Mouse (Mus musculus) liver, postnatal 0 days (tissue): ENCODE data around the gene 4933428G20Rik.

Source experiments
- CTCF ChIP-seq: sonication (generic); IDR thresholded peaks from 2 replicates; pipeline ENCODE4 v1.5.1; 2016; ENCODE audit warnings: antibody characterized with exemption, low read depth
- EP300 ChIP-seq: IDR thresholded peaks from 2 replicates; pipeline ENCODE4 v1.6.1; 2016; ENCODE audit warnings: antibody characterized with exemption, low read depth, mild to moderate bottlenecking

- TF ChIP-seq CTCF (peak; percentile 19; the same call in 1 of the 2 replicates), EP300 (no peak)
These were observed 36.9 kb upstream of the 4933428G20Rik start for GRCm38 (mm10) chr11:97536835-97537579.
